In genomic region chr9:43261941-43262340, GRCm38 (mm10) we compare ENCODE assay signal across 10 mouse cellular contexts. TPM values are rescaled to one million over a fixed set of nuclear protein-coding genes. Genes with fewer than 3 reads are reported as not detected.
A peak's percentile ranks its signal among the peaks of the same experiment; 100 is the strongest.
DNase-seq lines count a peak whose midpoint lies in the region; ATAC-seq and TF ChIP-seq lines count a peak whose summit lies in the region.
"Had no signal": no experiment of that assay in that cellular context is flagged by ENCODE, and none has a peak within 500 bp of the region (broad histone marks: within the 10 kb centered on the region; RNA-seq: fewer than 3 reads in every experiment).

No protein-coding gene starts in this region.

- H3K27ac ChIP-seq in heart, embryonic 15.5 days: peak overlapping the region; percentile 16
- no peak overlapping the region for H3K27ac ChIP-seq in ES-E14 (ENCODE audit: insufficient read depth, low read depth, low read length, poor library complexity, severe bottlenecking)
- H3K27ac ChIP-seq in intestine, embryonic 16.5 days (ENCODE audit: low read length): peak overlapping the region; percentile 99
- peak overlapping the region; percentile 70 for H3K27ac ChIP-seq in liver, embryonic 13.5 days

- H3K9me3 ChIP-seq in heart, embryonic 15.5 days (replicated peaks): no peaks in the 10 kb centered on the region
- H3K9me3 ChIP-seq in ES-E14 (ENCODE audit: control insufficient read depth, insufficient read depth, low read depth, low read length): no peaks in the 10 kb centered on the region
- no peaks in the 10 kb centered on the region for H3K9me3 ChIP-seq in intestine, embryonic 16.5 days (ENCODE audit: control insufficient read depth, low read length)
- H3K9me3 ChIP-seq in liver, embryonic 13.5 days (replicated peaks): no peaks in the 10 kb centered on the region

- no peak overlapping the region for H3K4me2 ChIP-seq in heart, embryonic 15.5 days
- H3K4me2 ChIP-seq in intestine, embryonic 16.5 days (ENCODE audit: low read depth, low read length): no peak overlapping the region
- no peak overlapping the region for H3K4me2 ChIP-seq in liver, embryonic 13.5 days

- 49% methylated on average over 2 of the region's 2 CpGs for WGBS in heart, embryonic 15.5 days
- 27% methylated on average over 2 of the region's 2 CpGs for WGBS in intestine, embryonic 16.5 days
- WGBS in liver, embryonic 13.5 days (ENCODE audit: insufficient replicate concordance): 39% methylated on average over 2 of the region's 2 CpGs

- H3K36me3 ChIP-seq in heart, embryonic 15.5 days: no peaks in the 10 kb centered on the region
- H3K36me3 ChIP-seq in ES-E14 (ENCODE audit: control insufficient read depth, insufficient read depth, low read length, poor library complexity, severe bottlenecking): no peaks in the 10 kb centered on the region
- no peaks in the 10 kb centered on the region for H3K36me3 ChIP-seq in intestine, embryonic 16.5 days (ENCODE audit: control insufficient read depth, insufficient read depth, low read length)
- no peaks in the 10 kb centered on the region for H3K36me3 ChIP-seq in liver, embryonic 13.5 days

- no peak overlapping the region for H3K4me3 ChIP-seq in heart, embryonic 15.5 days
- H3K4me3 ChIP-seq in ES-E14 (ENCODE audit: insufficient read depth in 1 of 2, low read depth in 1 of 2, low read length in 2 of 2, poor library complexity in 1 of 2, severe bottlenecking in 1 of 2): no peak overlapping the region
- H3K4me3 ChIP-seq in intestine, embryonic 16.5 days (ENCODE audit: low read length): no peak overlapping the region
- H3K4me3 ChIP-seq in liver, embryonic 13.5 days (replicated peaks): no peak overlapping the region

- peaks cover 21% of the 10 kb centered on the region for H3K4me1 ChIP-seq in heart, embryonic 15.5 days (replicated peaks)
- peaks cover 13 to 28% of the 10 kb centered on the region in 2 experiments for H3K4me1 ChIP-seq in ES-E14 (ENCODE audit: control insufficient read depth in 2 of 2, insufficient read depth in 2 of 2, low read length in 2 of 2, poor library complexity in 1 of 2)
- peaks cover 42% of the 10 kb centered on the region for H3K4me1 ChIP-seq in intestine, embryonic 16.5 days (ENCODE audit: control insufficient read depth, insufficient read depth, low read length)
- peaks cover 52% of the 10 kb centered on the region for H3K4me1 ChIP-seq in liver, embryonic 13.5 days (replicated peaks)

- in situ Hi-C loops in ES-E14 (cut with MboI; ENCODE audit: low sequenced_read_pairs in 2 of 2, unreplicated experiment in 2 of 2): no loop called here

- no peak for DNase-seq in heart, adult 18-20 months
- DNase-seq in ES-E14 (ENCODE audit: low read depth, low spot score) (no peak), MN1 (ENCODE audit: low spot score) (no peak)
- no peak for DNase-seq in liver, embryonic 13.5 days
- DNase-seq in layer of hippocampus, postnatal 36 days: no peak
- no peak for DNase-seq in heart, postnatal 36 days
- DNase-seq: cerebellum, adult 11-12 months had no signal

- 0 out of 2 replicates have a peak, but pooled peaks have one; percentile 15 for ATAC-seq in heart, embryonic 15.5 days (replicated peaks; ENCODE audit: insufficient number of reproducible peaks, insufficient read depth, low FRiP score, low read depth)
- ATAC-seq in intestine, embryonic 16.5 days: peak; percentile 4; the same call in 1 of the 2 replicates
- peak; percentile 27; the same call in 1 of the 2 replicates for ATAC-seq in liver, embryonic 13.5 days (ENCODE audit: low read depth)

- intact Hi-C loops in heart, postnatal 36 days (cut with DNase I): no loop called here

- H3K9ac ChIP-seq in heart, embryonic 15.5 days: no peak overlapping the region
- no peak overlapping the region for H3K9ac ChIP-seq in ES-E14 (ENCODE audit: insufficient read depth, low read depth, low read length, poor library complexity, severe bottlenecking)
- H3K9ac ChIP-seq in intestine, embryonic 16.5 days (ENCODE audit: low read depth, low read length): peak overlapping the region; percentile 52
- H3K9ac ChIP-seq in liver, embryonic 13.5 days: no peak overlapping the region

- no peaks in the 10 kb centered on the region for H3K27me3 ChIP-seq in heart, embryonic 15.5 days
- H3K27me3 ChIP-seq in intestine, embryonic 16.5 days (replicated peaks; ENCODE audit: control insufficient read depth, insufficient read depth, low read length): no peaks in the 10 kb centered on the region
- no peaks in the 10 kb centered on the region for H3K27me3 ChIP-seq in liver, embryonic 13.5 days

TF ChIP-seq in ES-E14, 5 proteins besides CTCF, POLR2A, EP300 and RAD21:
- no peak for TF ChIP-seq CHD2 (IDR thresholded peaks at IDR 0.05; ENCODE audit: low read depth, low read length)
- TF ChIP-seq MAFK (IDR thresholded peaks at IDR 0.05; ENCODE audit: insufficient read depth, low read depth, low read length): peak; percentile 47

RNA-seq across cellular contexts. Expression of gene Oaf, which starts 22.2 kb away (rescaled TPM):
- polyA plus RNA-seq in heart, embryonic 15.5 days (2015; fragmentation: Nextera tagmentation; extraction: Ambion mirVana): 22.8 and 31.2 TPM in 2 replicates
- 1 to 10 TPM; 6.4 to 7.7 TPM for total RNA-seq in heart, adult 18-20 months (2021)
- total RNA-seq in ES-E14 (2012; rRNA removed): 8.4 and 22.8 TPM in 2 replicates
- 11.8 and 44.1 TPM in 2 replicates for polyA plus RNA-seq in intestine, embryonic 16.5 days (2015; fragmentation: Nextera tagmentation; extraction: Ambion mirVana)
- 27.4 and 29.3 TPM in 2 replicates for polyA plus RNA-seq in liver, embryonic 13.5 days (2015; fragmentation: Nextera tagmentation; extraction: Ambion mirVana)
- 10 to 100 TPM; 13.1 to 17.7 TPM for total RNA-seq in layer of hippocampus, postnatal 36 days (2021)
- 1 to 10 TPM; 8.2 to 8.9 TPM for total RNA-seq in heart, postnatal 36 days (2021)

RNA-seq across cellular contexts. Expression of gene Trim29, which starts 48.7 kb away (rescaled TPM):
- 0.78 and 10.6 TPM in 2 replicates for polyA plus RNA-seq in heart, embryonic 15.5 days (2015; fragmentation: Nextera tagmentation; extraction: Ambion mirVana)
- total RNA-seq in heart, adult 18-20 months (2021): under 1 TPM in 1 of 2 experiments, not detected in 1; 0.10 TPM
- total RNA-seq in ES-E14 (2012; rRNA removed): 0.22 and 0.74 TPM in 2 replicates
- polyA plus RNA-seq in intestine, embryonic 16.5 days (2015; fragmentation: Nextera tagmentation; extraction: Ambion mirVana): 0.87 and 1.0 TPM in 2 replicates
- polyA plus RNA-seq in liver, embryonic 13.5 days (2015; fragmentation: Nextera tagmentation; extraction: Ambion mirVana): 0.09 and 0.10 TPM in 2 replicates
- under 1 TPM; 0.37 to 0.40 TPM for total RNA-seq in layer of hippocampus, postnatal 36 days (2021)
- under 1 TPM in 1 of 2 experiments, not detected in 1; 0.11 TPM for total RNA-seq in heart, postnatal 36 days (2021)
- total RNA-seq: MEL had no signal

RNA-seq across cellular contexts. Expression of gene Pou2f3, which starts 51.8 kb away (rescaled TPM):
- 0.11 and 0.18 TPM in 2 replicates for polyA plus RNA-seq in heart, embryonic 15.5 days (2015; fragmentation: Nextera tagmentation; extraction: Ambion mirVana)
- total RNA-seq in heart, adult 18-20 months (2021): under 1 TPM in 1 of 2 experiments, not detected in 1; 0.10 TPM
- 0.58 and 1.5 TPM in 2 replicates for total RNA-seq in ES-E14 (2012; rRNA removed)
- 0.24 and 0.34 TPM in 2 replicates for polyA plus RNA-seq in intestine, embryonic 16.5 days (2015; fragmentation: Nextera tagmentation; extraction: Ambion mirVana)
- polyA plus RNA-seq in liver, embryonic 13.5 days (2015; fragmentation: Nextera tagmentation; extraction: Ambion mirVana): not detected in 2 replicates
- total RNA-seq in layer of hippocampus, postnatal 36 days (2021): under 1 TPM; 0.30 to 0.56 TPM
- under 1 TPM; 0.14 to 0.27 TPM for total RNA-seq in heart, postnatal 36 days (2021)
- total RNA-seq: MEL had no signal
